Mouse (Mus musculus): Measurements from ENCODE around the gene Hexb. TPM values are rescaled to one million over a fixed set of nuclear protein-coding genes. Genes with fewer than 3 reads are reported as not detected.

The Hexb gene
- polyA plus RNA-seq, 1 experiment, result not detected

GRCm38 (mm10) chr13:97214583-97215268 is 16.6 kb upstream of the Hexb start:
- Histone ChIP-seq H3K27ac (ENCODE audit: insufficient read depth, low read depth, low read length) (no peak overlapping the region), H3K4me1 (ENCODE audit: control insufficient read depth, insufficient read depth, low read length) (no peaks in the 10 kb centered on the region), H3K4me3 (ENCODE audit: insufficient read depth, low read depth, low read length) (no peak overlapping the region)
- WGBS, result 68% methylated on average over 3 of the region's 3 CpGs
- no peak for TF ChIP-seq POLR2A (IDR thresholded peaks at IDR 0.05; ENCODE audit: insufficient read depth, low read depth, low read length)
- no peak for TF ChIP-seq CTCF (IDR thresholded peaks at IDR 0.05; ENCODE audit: insufficient read depth, low read depth, low read length)

- TF ChIP-seq POLR2A (IDR thresholded peaks at IDR 0.05; ENCODE audit: insufficient read depth, low read depth, low read length) (no peak), CTCF (IDR thresholded peaks at IDR 0.05; ENCODE audit: insufficient read depth, low read depth, low read length) (no peak)
- Histone ChIP-seq H3K4me3 (ENCODE audit: insufficient read depth, low read depth, low read length) (no peak overlapping the region), H3K27ac (ENCODE audit: insufficient read depth, low read depth, low read length) (no peak overlapping the region), H3K4me1 (ENCODE audit: control insufficient read depth, insufficient read depth, low read length) (no peaks in the 10 kb centered on the region; the same call in 1 of the 2 replicates)
- WGBS, result 81% methylated on average over 3 of the region's 3 CpGs
These were observed 10.4 kb upstream of the Hexb start for GRCm38 (mm10) chr13:97208500-97209010.

GRCm38 (mm10) chr13:97208112-97208478 is 9.9 kb upstream of the Hexb start:
- WGBS, result 66% methylated on average over 7 of the region's 7 CpGs
- Histone ChIP-seq H3K4me3 (ENCODE audit: insufficient read depth, low read depth, low read length) (no peak overlapping the region), H3K4me1 (ENCODE audit: control insufficient read depth, insufficient read depth, low read length) (no peaks in the 10 kb centered on the region; the same call in 1 of the 2 replicates), H3K27ac (ENCODE audit: insufficient read depth, low read depth, low read length) (no peak overlapping the region)
- TF ChIP-seq CTCF (IDR thresholded peaks at IDR 0.05; ENCODE audit: insufficient read depth, low read depth, low read length) (no peak), POLR2A (IDR thresholded peaks at IDR 0.05; ENCODE audit: insufficient read depth, low read depth, low read length) (no peak)

- TF ChIP-seq CTCF (IDR thresholded peaks at IDR 0.05; ENCODE audit: insufficient read depth, low read depth, low read length) (no peak), POLR2A (IDR thresholded peaks at IDR 0.05; ENCODE audit: insufficient read depth, low read depth, low read length) (no peak)
- 89% methylated on average over 7 of the region's 7 CpGs for WGBS
- no peaks in the 10 kb centered on the region; the same call in 1 of the 2 replicates for H3K4me1 ChIP-seq (ENCODE audit: control insufficient read depth, insufficient read depth, low read length)
- H3K4me3 ChIP-seq (ENCODE audit: insufficient read depth, low read depth, low read length), result no peak overlapping the region
- no peak overlapping the region for H3K27ac ChIP-seq (ENCODE audit: insufficient read depth, low read depth, low read length)
These were observed 9.4 kb upstream of the Hexb start for GRCm38 (mm10) chr13:97207472-97208111.

GRCm38 (mm10) chr13:97206046-97206445 is 7.9 kb upstream of the Hexb start:
- 87% methylated on average over 2 of the region's 2 CpGs for WGBS
- TF ChIP-seq CTCF (IDR thresholded peaks at IDR 0.05; ENCODE audit: insufficient read depth, low read depth, low read length) (no peak), POLR2A (IDR thresholded peaks at IDR 0.05; ENCODE audit: insufficient read depth, low read depth, low read length) (no peak)
- Histone ChIP-seq H3K27ac (ENCODE audit: insufficient read depth, low read depth, low read length) (no peak overlapping the region), H3K4me1 (ENCODE audit: control insufficient read depth, insufficient read depth, low read length) (no peaks in the 10 kb centered on the region; the same call in 1 of the 2 replicates), H3K4me3 (ENCODE audit: insufficient read depth, low read depth, low read length) (no peak overlapping the region)

GRCm38 (mm10) chr13:97205052-97205701 is 7.0 kb upstream of the Hexb start:
- WGBS, result 4% methylated on average over 18 of the region's 18 CpGs
- TF ChIP-seq POLR2A (IDR thresholded peaks at IDR 0.05; ENCODE audit: insufficient read depth, low read depth, low read length) (no peak), CTCF (IDR thresholded peaks at IDR 0.05; ENCODE audit: insufficient read depth, low read depth, low read length) (no peak)
- Histone ChIP-seq H3K4me3 (ENCODE audit: insufficient read depth, low read depth, low read length) (peak overlapping the region; percentile 38), H3K4me1 (ENCODE audit: control insufficient read depth, insufficient read depth, low read length) (no peaks in the 10 kb centered on the region; the same call in 1 of the 2 replicates), H3K27ac (ENCODE audit: insufficient read depth, low read depth, low read length) (0 out of 2 replicates have a peak overlapping the region, but pooled peaks have one; percentile 22)

- Histone ChIP-seq H3K4me3 (ENCODE audit: insufficient read depth, low read depth, low read length) (no peak overlapping the region), H3K27ac (ENCODE audit: insufficient read depth, low read depth, low read length) (no peak overlapping the region), H3K4me1 (ENCODE audit: control insufficient read depth, insufficient read depth, low read length) (peaks cover 7% of the 10 kb centered on the region)
- 77% methylated on average over 4 of the region's 4 CpGs for WGBS
- no peak for TF ChIP-seq POLR2A (IDR thresholded peaks at IDR 0.05; ENCODE audit: insufficient read depth, low read depth, low read length)
- TF ChIP-seq CTCF (IDR thresholded peaks at IDR 0.05; ENCODE audit: insufficient read depth, low read depth, low read length), result no peak
These were observed 3.7 kb upstream of the Hexb start for GRCm38 (mm10) chr13:97201896-97202295.

- TF ChIP-seq POLR2A (IDR thresholded peaks at IDR 0.05; ENCODE audit: insufficient read depth, low read depth, low read length), result no peak
- no peak for TF ChIP-seq CTCF (IDR thresholded peaks at IDR 0.05; ENCODE audit: insufficient read depth, low read depth, low read length)
- WGBS, result 86% methylated on average over 7 of the region's 7 CpGs
- Histone ChIP-seq H3K4me1 (ENCODE audit: control insufficient read depth, insufficient read depth, low read length) (peaks cover 7% of the 10 kb centered on the region), H3K27ac (ENCODE audit: insufficient read depth, low read depth, low read length) (no peak overlapping the region), H3K4me3 (ENCODE audit: insufficient read depth, low read depth, low read length) (no peak overlapping the region)
These were observed 2.9 kb upstream of the Hexb start for GRCm38 (mm10) chr13:97201076-97201475.

- no peak overlapping the region for H3K27ac ChIP-seq (ENCODE audit: insufficient read depth, low read depth, low read length)
- TF ChIP-seq CTCF (IDR thresholded peaks at IDR 0.05; ENCODE audit: insufficient read depth, low read depth, low read length) (no peak), POLR2A (IDR thresholded peaks at IDR 0.05; ENCODE audit: insufficient read depth, low read depth, low read length) (no peak)
- peaks cover 7% of the 10 kb centered on the region for H3K4me1 ChIP-seq (ENCODE audit: control insufficient read depth, insufficient read depth, low read length)
- WGBS, result 87% methylated on average over 2 of the region's 2 CpGs
- H3K4me3 ChIP-seq (ENCODE audit: insufficient read depth, low read depth, low read length), result no peak overlapping the region
These were observed 966 bp upstream of the Hexb start for GRCm38 (mm10) chr13:97199123-97199522.
